Mouse (Mus musculus) regulatory T cell (primary cell): ENCODE data around the gene Hbb-bh1.
"Not testable (repeated sequence)": the region's sequence is repeated elsewhere in the genome, so short reads cannot be mapped to it uniquely, and the experiment has no call there.

Experiments used
- in situ Hi-C: fragments of 300-600 bp; cut with MboI, MseI; formaldehyde crosslinking; loops from one replicate; pipeline ENCODE4 v1.15.1; 2025; ENCODE audit warnings: high pct_unique_total_duplicates

Gene Hbb-bh1

DNA sequence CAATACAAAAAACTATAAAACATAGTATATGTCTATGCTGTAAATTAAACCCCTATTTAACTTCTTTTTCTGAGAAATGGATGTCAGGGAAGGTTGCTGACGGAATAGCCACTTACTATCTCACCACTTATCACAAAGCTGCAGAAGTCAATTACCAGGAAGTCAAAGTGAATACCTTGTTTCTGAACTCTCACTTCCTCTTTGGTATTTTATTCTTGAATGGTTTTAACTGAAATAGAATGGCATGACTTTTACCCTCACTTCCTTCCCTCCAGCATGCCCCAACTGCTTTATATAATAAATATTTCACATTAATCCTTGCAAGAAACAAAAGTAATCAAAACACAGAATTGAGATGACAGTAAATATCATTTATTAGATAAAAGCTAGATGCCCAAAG lies 30.8 kb downstream of the Hbb-bh1 start:
- in situ Hi-C loops: no loop called here

DNA sequence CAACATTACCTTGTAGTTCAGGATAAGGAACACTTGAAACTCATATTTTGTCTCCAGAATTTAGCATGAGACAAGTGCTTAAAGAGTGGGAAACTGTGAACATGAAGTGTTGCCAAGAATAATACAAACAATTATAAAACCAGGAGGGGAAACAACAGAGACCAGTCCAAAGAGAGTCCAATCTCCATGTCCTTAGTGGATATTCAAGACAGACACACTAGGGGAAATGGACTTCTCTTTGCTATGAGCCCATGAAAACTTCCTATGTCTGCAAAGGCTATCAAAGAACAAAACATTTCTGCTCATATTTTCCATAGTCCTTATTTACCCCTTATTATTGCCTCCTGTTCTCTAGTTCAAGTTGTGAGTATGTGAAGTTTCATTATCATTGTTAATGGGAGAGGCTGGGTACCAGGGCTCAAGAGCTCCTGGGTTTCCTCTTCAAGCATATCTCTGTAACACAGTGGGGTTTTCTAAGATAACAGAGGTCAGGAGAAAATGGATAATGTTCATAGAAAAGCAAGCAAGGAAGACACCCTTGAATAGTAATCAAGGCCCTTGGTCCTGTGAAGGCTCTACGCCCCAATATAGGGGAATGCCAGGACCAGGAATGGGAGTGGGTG lies 31.6 kb downstream of the Hbb-bh1 start:
- in situ Hi-C loops: no loop called here

DNA sequence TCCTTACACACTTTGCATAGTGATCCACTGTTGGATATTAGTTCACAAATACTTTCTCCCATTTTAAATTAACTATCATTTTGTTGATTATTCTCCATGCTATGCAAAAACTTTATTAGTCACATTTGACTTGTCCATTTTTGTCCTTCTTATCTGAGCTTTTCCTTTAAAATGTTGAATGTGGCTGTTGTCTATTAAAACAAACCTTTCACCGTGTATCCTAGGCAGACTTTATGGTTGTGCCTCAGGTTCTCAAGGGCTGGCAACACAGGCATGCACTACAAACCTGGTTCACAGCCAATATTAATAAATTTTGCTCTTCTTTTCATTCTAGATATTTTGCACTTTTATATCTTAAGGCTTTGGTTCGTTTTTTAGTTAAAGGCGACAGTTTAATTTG lies 32.2 kb downstream of the Hbb-bh1 start:
- in situ Hi-C loops: no loop called here

DNA sequence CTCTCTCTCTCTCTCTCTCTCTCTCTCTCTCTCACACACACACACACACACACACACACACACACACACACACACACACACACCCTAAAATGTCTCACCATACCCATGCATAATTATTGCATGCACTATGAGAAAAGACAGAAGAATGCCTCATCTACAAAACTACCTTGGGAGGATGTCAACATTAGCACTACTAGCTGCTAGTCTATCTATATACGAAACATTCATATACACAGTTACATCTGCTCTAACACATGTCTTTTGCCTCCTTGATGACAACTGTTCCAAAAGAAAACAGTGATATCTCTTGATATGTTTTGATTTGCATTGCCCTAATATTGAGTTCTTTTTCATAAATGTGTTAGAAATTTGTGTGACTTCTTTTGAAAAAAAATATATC lies 32.7 kb downstream of the Hbb-bh1 start:
- in situ Hi-C loops: no loop called here

DNA sequence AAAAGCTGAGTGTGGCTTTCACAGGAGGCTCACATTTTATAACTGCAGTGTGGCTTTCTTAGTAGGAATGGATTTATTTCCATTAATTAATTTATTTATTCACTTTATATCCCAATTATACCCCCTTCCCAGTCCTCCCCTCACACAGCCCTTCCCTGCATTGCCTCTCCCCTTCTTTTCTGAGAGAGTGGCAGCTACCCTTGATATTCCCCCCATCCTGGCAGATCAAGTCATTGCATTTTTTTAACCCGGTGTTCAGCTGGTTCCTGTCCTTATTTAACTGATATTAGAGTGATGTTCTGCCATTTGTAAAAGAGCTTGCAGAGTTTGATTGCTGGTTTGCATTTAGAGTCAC lies 33.2 kb downstream of the Hbb-bh1 start:
- in situ Hi-C loops: no loop called here

DNA sequence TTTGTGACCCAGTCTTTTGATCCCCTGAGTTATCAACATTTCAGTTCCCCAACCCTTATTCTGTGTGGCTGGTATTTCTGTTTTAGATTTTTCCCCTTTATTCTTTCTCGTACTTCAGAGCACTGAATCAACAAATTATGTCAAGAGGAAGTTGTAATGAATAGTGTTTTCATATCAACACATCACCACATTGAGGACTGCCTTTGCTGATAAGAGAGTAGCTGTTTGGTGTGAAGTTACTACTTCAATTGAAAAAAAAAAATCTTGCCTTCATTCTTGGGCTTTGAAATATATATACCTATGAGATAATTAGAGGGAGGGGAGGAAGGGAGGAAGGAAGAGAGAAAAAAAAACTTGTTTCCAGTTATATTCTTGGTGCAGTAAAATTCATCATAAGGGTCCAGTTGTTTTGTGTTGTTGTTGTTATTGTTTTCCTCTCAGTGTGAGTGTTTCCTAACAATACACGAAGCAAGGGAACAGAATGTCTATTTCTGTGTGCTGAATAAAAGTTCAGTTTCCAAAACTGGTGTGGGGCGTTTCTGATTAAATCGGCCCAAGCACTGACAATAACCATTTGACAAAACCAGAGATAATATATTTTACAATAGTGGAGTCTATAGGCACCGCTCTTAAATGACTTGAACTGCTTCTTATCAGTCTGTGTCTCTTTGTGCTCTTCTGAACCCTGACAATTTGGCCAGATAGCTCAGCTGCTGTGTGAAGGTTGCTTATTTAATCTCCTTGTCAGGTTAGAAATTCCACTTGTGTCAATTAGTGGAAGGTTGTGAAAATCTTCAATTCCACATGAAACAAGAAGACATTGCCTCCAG lies 33.8 kb downstream of the Hbb-bh1 start:
- in situ Hi-C loops: no loop called here

DNA sequence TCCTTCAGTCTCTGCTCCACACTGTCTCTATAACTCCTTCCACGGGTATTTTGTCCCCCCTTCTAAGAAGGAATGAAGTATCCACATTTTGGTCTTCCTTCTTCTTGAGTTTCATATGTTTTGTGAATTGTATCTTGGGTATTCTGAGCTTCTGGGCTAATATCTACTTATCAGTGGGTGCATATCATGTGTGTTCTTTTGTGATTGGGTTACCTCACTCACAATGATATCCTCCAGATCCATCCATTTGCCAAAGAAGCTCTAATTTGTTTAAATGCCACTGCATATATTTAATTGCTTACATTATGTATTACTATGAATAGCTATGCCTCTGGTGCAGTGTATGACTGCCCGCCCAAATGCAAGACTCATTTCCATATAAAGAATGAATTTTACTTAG lies 34.8 kb downstream of the Hbb-bh1 start:
- in situ Hi-C loops: not testable (repeated sequence)

DNA sequence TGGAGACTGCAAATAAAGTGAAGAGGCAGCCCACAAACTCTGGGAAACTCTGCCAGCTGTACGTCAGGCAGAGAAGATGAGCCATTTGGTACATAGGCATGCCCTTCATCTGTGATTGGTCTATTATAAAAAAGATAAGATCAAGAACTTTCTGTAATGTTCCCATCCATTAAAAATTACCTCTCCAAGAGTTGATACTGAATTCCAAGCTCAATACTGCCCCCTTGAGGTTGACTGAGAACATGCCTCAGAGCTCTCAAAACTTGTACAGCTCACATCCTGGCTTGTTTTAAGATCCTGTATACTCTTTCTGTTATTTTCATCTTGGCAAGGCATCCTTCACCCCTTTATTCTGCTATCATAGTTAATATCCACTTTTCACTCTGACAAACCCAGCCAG lies 36.1 kb downstream of the Hbb-bh1 start:
- in situ Hi-C loops: no loop called here

DNA sequence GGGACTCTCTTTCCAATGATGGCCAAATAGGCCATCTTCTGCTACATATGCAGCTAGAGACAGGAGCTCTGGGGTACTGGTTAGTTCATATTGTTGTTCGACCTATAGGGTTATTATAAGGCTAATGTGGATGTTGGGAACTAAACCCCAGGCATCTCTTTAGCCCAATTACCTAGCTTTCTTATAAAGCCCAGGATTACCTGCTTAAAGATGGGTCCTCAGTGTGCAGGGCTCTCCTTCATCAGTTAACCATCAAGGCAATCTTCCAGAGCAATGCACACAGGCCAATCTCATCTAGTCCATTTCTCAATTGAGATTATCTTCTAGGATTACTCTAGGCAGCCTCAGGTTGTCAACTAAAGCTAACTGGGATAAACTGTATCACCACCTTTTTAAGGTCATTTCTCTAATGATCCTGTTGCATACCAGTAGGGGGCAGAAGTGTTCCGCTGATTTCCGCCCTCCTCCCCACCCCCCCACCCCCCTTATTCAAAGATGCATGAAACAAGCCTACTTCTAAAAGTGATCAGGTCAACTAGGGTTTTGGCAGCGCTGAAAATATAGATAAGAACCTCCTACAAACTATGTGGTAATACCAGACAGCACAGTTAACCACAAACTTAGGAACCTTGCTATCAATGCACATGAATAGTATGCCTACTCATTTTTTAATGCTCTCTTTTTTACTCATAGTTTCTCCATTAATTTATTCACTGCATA lies 50.1 kb downstream of the Hbb-bh1 start:
- in situ Hi-C loops: no loop called here

DNA sequence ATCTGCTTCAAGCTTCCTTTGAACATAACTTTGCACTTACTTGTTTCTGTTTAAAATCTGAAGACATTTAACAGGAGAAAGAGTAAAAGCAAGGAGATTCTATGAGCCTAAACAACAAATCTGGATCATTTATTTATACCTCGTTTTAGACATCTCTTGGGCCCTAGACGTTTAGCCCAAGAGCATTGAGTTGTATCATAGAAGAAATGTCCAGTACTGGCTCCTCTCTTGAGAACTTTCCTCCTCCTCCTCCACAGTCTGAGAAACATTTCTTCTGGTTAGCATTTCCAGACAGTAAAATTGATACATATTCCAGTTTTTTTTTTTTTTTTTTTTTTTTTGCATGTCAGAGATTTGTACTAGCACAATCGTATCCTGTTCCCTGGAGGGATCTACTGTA lies 51.2 kb downstream of the Hbb-bh1 start, which contains the start of gene Olfr67:
Olfr67 (minus strand) TSS at position 101 of the 400 bp plus-strand sequence.
- in situ Hi-C loops: no loop called here
